Mouse (Mus musculus): ENCODE results near the gene Leo1. TPM values are rescaled to one million over a fixed set of nuclear protein-coding genes. Genes with fewer than 3 reads are reported as not detected.
"Not testable (repeated sequence)": the region's sequence is repeated elsewhere in the genome, so short reads cannot be mapped to it uniquely, and the experiment has no call there.

The Leo1 gene
- polyA plus RNA-seq, 1 experiment: 17.3 TPM

GRCm38 (mm10) chr9:75424358-75425150 lies 16.8 kb upstream of the Leo1 start:
- no peak for DNase-seq (ENCODE audit: extremely low spot score in 1 of 2, low spot score in 1 of 2)

- DNase-seq (ENCODE audit: extremely low spot score in 1 of 2, low spot score in 1 of 2): no peak
Measured at GRCm38 (mm10) chr9:75425796-75426391, 15.4 kb upstream of the Leo1 start.

DNA sequence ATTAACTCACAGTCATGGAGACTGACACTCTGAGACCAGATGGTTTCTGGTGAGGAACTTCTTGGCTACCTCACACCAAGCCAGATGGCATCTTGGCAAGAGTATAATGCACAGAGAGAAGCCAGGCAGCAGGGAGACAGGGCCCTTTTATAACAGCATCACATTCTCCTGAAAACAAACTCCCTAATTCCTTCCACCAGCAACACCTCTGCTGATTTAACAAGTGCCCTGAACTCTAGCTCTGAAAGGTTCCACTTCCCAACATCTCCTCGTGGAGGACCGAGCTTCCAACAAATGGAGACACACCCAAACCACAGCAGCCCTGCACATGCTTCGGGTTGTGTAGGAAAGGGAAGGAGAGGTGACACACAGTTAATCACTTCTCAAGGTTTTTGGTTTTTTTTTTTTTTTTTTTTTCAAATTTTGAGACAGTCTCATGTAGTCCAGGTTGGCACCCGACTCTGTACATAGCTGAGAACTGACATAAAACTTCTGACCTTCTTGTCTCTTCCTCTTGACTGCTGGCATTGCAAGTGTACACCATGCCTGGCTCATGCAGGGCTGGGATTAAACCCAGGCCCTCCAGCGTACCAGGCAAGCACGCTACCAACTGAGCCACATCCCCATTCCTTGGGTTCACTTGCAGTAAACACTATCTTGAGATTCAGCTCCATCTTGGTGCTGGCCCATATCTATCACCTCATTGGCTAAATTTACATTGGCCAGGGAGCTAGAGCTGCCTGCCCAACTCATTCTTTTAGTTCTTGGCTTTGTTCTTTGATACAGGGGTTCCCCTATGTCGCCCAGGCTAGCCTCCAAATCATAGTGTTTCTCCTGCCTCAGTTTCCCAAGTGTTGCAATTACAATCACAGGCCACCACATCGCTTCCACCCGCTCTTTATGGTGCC lies 13.7 kb upstream of the Leo1 start:
- DNase-seq (ENCODE audit: extremely low spot score in 1 of 2, low spot score in 1 of 2): peak in 1 of 2 experiments; percentile 47

DNA sequence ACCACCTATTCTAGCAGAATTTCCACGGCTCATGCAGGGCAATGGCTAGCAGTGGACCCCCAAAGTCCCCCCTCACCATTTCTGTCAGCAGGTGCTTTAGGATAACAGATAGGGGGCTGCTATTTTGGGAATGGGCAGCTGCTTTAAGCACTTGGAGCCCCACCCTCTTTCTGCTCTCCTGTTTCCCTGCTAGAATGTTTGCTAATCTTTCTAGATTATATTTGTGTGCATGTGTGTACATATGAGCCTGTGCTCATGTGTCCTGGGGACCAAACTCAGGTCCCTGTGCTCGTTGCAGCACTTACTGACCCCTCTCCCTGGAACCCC lies 13.1 kb upstream of the Leo1 start:
- DNase-seq (ENCODE audit: extremely low spot score in 1 of 2, low spot score in 1 of 2): no peak

DNA sequence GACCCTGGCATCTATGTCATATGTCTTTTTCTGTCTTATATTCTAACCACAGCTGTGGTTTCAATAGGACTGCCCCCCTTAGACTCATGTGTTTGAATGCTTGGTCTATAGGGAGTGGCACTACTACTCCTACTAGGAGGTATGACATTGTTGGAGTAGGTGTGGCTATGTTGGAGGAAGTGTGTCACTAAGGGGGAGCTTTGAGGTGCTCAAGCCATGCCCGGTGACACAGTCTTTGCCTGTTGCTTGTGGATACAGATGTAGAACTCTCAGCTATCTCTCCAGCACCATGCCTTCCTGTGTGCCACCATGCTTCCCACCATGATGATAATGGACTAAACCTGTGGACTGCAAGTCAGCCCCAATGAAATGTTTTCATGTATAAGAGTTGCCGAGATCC lies 12.3 kb upstream of the Leo1 start:
- DNase-seq (ENCODE audit: extremely low spot score in 1 of 2, low spot score in 1 of 2): no peak

DNA sequence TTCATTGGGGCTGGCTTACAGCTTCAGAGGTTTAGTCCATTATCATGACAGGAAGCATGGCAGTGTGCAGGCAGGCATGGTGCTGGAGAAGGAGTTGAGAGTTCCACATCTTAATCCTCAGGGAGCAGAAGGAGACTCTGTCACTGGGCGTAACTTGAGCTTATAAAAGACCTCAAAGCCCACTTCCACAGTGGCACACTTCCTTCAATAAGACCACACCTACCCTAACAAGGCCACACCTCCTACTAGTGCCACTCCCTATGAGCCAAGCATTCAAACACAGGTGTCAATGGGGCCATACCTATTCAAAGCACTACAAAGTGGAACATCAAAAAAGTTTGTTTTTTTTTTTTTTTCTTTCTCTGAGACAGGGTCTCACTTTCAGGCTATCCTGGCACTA lies 11.7 kb upstream of the Leo1 start:
- DNase-seq (ENCODE audit: extremely low spot score in 1 of 2, low spot score in 1 of 2): no peak

- no peak for DNase-seq (ENCODE audit: extremely low spot score in 1 of 2, low spot score in 1 of 2)
Measured at GRCm38 (mm10) chr9:75430822-75431621, 10.3 kb upstream of the Leo1 start.

DNA sequence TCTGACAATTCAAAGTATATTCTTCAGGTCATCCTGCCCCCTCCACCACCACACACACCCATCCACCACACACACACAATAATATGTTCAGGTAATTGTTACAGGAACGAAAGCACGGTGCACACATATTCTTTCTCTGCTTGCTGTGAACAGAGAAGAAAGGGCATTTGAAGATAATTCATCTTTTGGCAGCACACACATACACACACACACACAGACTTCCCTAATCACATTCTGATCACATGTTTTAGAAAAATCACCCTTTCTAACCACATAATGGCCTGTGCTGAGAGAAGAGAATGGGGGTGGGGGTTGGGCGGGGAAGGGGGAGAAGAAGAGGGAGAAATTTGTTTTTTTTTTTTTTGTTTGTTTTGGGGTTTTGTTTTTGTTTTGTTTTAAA lies 8.6 kb upstream of the Leo1 start:
- no peak for DNase-seq (ENCODE audit: extremely low spot score in 1 of 2, low spot score in 1 of 2)

GRCm38 (mm10) chr9:75434172-75434793 lies 7.0 kb upstream of the Leo1 start:
- DNase-seq (ENCODE audit: extremely low spot score in 1 of 2, low spot score in 1 of 2): peak in 1 of 2 experiments; percentile 59

- DNase-seq (ENCODE audit: extremely low spot score in 1 of 2, low spot score in 1 of 2): no peak
Measured at GRCm38 (mm10) chr9:75434872-75435271, 6.5 kb upstream of the Leo1 start.

GRCm38 (mm10) chr9:75435291-75435690 lies 6.0 kb upstream of the Leo1 start:
- no peak for DNase-seq (ENCODE audit: extremely low spot score in 1 of 2, low spot score in 1 of 2)

GRCm38 (mm10) chr9:75435918-75436317 lies 5.4 kb upstream of the Leo1 start:
- peak; percentile 52 to 53 for DNase-seq (ENCODE audit: extremely low spot score in 1 of 2, low spot score in 1 of 2)

DNA sequence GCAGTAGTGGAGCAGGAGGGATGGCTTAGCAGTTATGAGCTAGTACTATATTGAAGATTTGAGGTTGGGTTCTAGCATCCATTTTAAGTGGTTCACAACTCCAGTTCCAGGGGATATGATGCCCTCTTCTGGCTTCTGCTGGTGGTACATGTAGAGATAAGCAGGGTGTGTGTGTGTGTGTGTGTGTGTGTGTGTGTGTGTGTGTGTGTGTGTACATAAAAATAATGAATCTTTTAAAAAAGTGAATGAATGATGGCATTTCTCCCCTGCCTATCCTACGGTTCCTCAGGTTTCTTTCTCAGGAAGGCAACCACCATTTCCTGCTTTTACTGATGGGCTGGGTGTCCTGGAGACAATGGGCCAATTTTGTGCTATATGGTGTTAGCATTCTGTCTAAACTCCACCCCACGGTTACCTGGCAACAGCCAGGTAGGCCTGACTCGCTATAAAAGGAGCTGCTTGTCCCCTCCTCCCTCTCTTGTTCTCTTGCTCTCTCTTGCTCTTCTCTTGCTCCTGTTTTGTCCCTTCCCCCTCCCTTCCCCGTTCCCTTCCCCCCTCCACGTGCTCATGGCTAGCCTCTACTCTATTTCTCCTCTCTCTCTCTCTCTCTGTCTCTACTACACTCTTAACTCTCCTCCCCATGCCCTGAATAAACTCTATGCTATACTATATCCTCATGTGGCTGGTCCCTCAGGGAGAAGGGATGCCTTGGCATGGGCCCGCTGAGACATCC lies 3.5 kb upstream of the Leo1 start:
- peak in 1 of 2 experiments; percentile 41 for DNase-seq (ENCODE audit: extremely low spot score in 1 of 2, low spot score in 1 of 2)

DNA sequence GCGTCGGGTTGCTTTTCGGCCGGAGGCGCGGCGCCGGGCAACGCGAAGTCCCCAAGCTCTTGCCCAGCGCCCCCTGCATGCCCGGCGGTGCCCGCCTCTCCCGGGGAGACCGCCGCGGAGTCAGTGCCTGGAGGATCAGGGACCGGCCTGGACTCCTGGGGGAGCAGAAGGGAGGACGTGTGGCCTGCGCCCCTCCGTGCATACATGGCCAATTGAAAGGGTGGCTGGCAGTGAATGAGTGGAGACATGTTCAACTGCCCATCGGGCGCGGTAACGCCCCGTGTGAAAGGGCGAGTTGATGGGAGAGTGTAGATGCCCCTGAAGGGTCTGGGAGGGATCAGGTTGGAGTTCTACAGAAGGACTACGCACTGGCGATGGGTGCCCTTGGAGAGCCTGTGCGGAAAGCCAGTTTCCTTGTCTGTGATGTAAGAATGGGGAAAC lies 387 bp downstream of the Leo1 start:
- DNase-seq (ENCODE audit: extremely low spot score in 1 of 2, low spot score in 1 of 2): no peak

- no peak for DNase-seq (ENCODE audit: extremely low spot score in 1 of 2, low spot score in 1 of 2)
Measured at GRCm38 (mm10) chr9:75444981-75445380, 3.7 kb downstream of the Leo1 start.

DNA sequence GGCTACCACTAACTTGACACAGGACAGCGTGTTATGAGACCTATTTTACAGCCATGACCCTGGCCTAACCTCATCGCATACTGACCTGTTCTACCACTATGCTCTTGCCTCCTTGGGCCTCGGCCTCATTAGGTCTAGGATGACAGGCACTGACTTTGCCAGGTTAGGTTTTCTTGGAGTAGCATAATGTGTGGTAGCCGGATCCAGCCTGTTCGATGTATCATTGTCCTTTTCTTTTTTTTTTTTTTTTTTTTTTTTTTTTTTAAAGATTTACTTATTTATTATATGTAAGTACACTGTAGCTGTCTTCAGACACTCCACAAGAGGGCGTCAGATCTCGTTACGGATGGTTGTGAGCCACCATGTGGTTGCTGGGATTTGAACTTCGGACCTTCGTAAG lies 5.2 kb downstream of the Leo1 start:
- DNase-seq (ENCODE audit: extremely low spot score in 1 of 2, low spot score in 1 of 2): not testable (repeated sequence)

- DNase-seq (ENCODE audit: extremely low spot score in 1 of 2, low spot score in 1 of 2): no peak
Measured at GRCm38 (mm10) chr9:75448021-75448420, 6.7 kb downstream of the Leo1 start.

DNA sequence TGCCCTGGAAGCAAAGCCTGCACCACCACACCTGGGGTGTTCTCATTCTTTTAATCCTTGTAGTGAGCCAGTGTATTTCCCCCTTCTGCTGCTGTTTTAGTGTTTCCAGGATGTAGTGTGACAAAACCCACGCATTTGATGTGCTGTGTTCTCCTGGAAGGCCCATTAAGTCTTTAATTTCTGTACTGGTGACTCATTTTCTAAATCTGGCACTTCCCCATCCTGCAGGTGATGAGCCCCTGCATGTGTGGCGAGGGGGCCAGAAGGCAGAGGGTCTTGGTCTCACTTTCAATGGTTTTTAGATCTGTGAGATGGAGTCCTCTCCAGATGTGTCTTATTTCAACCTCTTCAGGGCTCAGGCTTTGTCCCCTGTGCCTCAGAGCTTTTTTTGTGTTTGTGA lies 12.7 kb downstream of the Leo1 start:
- DNase-seq (ENCODE audit: extremely low spot score in 1 of 2, low spot score in 1 of 2): no peak

GRCm38 (mm10) chr9:75455684-75456083 lies 14.4 kb downstream of the Leo1 start:
- DNase-seq (ENCODE audit: extremely low spot score in 1 of 2, low spot score in 1 of 2): no peak

Measured in frontal cortex, adult 2 months (tissue).